Mouse (Mus musculus) liver, embryonic 12.5 days (tissue): ENCODE data around the gene Nexmif. TPM values are rescaled to one million over a fixed set of nuclear protein-coding genes. Genes with fewer than 3 reads are reported as not detected.
"Not testable (repeated sequence)": the region's sequence is repeated elsewhere in the genome, so short reads cannot be mapped to it uniquely, and the experiment has no call there.

ENCODE experiments used
- ATAC-seq: fragments of 200-750 bp; cut with Nextera tagmentation; 2 replicates; pipeline ENCODE4 v1.8.0; 2017; ENCODE audit warnings: moderate number of reproducible peaks, mild to moderate bottlenecking, moderate library complexity
- H3K27ac ChIP-seq: fragments of 300-500 bp; sonication (generic); 2 replicates; pipeline ENCODE4 v1.5.1; 2016; ENCODE audit warnings: mild to moderate bottlenecking
- H3K27me3 ChIP-seq: fragments of 300-500 bp; sonication (generic); replicated peaks from 2 replicates; pipeline ENCODE4 v1.6.1; 2016; ENCODE audit warnings: mild to moderate bottlenecking, moderate library complexity
- H3K36me3 ChIP-seq: fragments of 300-500 bp; sonication (generic); 2 replicates; pipeline ENCODE4 v1.6.1; 2016; ENCODE audit warnings: mild to moderate bottlenecking, moderate library complexity
- H3K4me1 ChIP-seq: fragments of 300-500 bp; sonication (generic); 2 replicates; pipeline ENCODE4 v1.6.1; 2016
- H3K4me2 ChIP-seq: fragments of 300-500 bp; sonication (generic); 2 replicates; pipeline ENCODE4 v1.6.1; 2016; ENCODE audit warnings: mild to moderate bottlenecking, moderate library complexity
- H3K4me3 ChIP-seq: fragments of 300-500 bp; sonication (generic); 2 replicates; pipeline ENCODE4 v1.5.1; 2016; ENCODE audit warnings: mild to moderate bottlenecking, moderate library complexity
- H3K9ac ChIP-seq: fragments of 300-500 bp; sonication (generic); 2 replicates; pipeline ENCODE4 v1.6.1; 2016; ENCODE audit warnings: mild to moderate bottlenecking, moderate library complexity
- H3K9me3 ChIP-seq: fragments of 300-500 bp; sonication (generic); replicated peaks from 2 replicates; pipeline ENCODE4 v1.6.1; 2016; ENCODE audit warnings: mild to moderate bottlenecking, moderate library complexity
- WGBS: fragments of 180-500 bp; shearing (Covaris S2); methylation state at CpG from one replicate; pipeline ENCODE4 v1.1.7; 2016; ENCODE audit not compliant: insufficient replicate concordance; 5-methylcytosine and 5-hydroxymethylcytosine counted together
- polyA plus RNA-seq: library from polyadenylated mRNA; unstranded; fragments of >200 nt; fragmentation: Nextera tagmentation; extraction: Ambion mirVana; gene quantifications from 2 replicates; pipeline ENCODE4 v1.2.1, GENCODE M21; 2016

The Nexmif gene
- polyA plus RNA-seq: 0.02 TPM in 1 of 2 replicates, not detected in the other

DNA sequence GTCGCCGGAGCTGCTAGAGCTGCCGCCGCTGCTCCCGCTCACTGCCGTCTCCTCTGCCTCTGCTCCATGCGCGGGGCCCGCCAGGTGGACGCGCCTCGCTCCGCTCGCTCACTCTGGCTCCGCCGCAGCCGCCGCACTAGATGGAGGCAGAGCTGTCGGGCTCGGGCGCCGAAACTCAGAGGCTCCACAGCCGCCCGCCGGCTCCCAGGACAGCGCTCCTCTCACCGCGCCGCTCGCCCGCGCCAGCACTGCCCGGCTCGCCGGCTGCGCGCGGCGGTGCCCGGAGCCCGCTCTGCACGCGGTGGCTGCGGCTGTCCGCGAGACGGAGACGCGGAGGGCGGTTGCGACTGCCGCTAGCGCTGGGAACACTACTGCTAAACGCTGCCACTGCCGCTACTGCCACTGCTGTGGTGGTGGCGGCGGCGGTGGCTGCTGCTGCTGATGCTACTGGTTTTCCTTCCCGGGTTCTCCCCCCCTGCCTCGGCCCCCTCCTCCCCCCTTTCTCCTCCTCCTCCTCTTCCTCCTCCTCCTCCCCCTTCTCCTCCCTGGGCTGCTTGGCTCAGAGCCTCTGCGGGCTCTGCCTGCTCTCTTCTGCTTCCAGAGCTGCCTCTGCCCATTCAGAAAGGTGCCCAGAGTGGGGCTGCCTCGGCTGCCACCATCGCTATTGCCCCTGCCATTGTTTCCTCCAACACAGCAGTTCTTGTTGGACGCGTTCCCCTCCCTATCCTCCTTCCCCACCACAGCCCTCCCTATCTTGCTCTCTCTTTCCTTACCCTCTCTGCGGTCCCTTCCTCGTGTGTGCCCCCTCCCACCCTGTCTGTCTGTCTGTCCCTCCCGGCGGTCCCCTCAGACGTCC, at the start of gene Nexmif:
TSS of gene Nexmif (minus strand) at position 450 of the 856 bp plus-strand sequence.
- Histone ChIP-seq H3K27ac (no peak within 1 kb of the TSS), H3K9ac (no peak within 1 kb of the TSS), H3K4me2 (peak within 1 kb of the TSS; percentile 68), H3K4me3 (peak within 1 kb of the TSS; percentile 51), H3K9me3 (no peaks in the 10 kb centered on the region; the same call in 1 of the 2 replicates), H3K36me3 (no peaks in the 10 kb centered on the region), H3K27me3 (peaks cover 74% of the 10 kb centered on the region), H3K4me1 (no peaks in the 10 kb centered on the region)
- WGBS: 16% methylated on average over 25 of the region's 70 CpGs
- ATAC-seq: peak; percentile 27; the same call in 1 of the 2 replicates

- Histone ChIP-seq H3K36me3 (no peaks in the 10 kb centered on the region), H3K27me3 (peaks cover 3% of the 10 kb centered on the region), H3K27ac (no peak overlapping the region), H3K4me3 (no peak overlapping the region), H3K4me2 (no peak overlapping the region), H3K9ac (no peak overlapping the region), H3K4me1 (no peaks in the 10 kb centered on the region), H3K9me3 (no peaks in the 10 kb centered on the region)
- no peak for ATAC-seq
- 40% methylated on average over 2 of the region's 2 CpGs for WGBS
Observed at GRCm38 (mm10) chrX:104208701-104209100, 7.7 kb upstream of the Nexmif start.

DNA sequence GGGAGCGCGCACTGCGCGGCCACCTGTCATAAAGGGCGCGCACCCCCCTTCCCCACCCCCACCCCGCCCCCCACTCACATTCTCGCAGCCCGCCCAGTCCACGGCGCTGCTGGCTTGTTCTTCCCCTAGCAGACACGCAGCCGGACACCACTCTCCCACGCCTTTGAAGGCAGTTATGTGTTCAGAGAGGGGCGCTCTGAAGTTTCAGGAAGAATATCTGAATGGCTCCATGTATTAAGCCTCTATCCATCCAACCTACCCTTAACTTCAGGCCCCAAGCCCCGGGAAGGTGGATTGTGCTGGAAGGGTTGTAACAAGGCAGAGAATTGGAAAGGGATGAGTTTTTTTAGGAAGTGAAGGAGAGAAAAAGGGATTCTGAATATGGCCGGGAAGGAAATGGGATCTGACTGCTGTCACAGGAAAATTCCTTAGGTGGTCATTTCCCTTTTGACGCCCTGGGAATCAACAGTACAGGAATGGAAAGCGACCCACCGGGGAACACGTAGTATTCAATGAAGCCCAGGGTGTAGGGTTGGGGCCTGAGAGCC, 681 bp upstream of the Nexmif start:
- ATAC-seq: no peak
- Histone ChIP-seq H3K9ac (no peak overlapping the region), H3K9me3 (no peaks in the 10 kb centered on the region; the same call in 1 of the 2 replicates), H3K4me3 (peak overlapping the region; percentile 51), H3K36me3 (no peaks in the 10 kb centered on the region), H3K4me1 (no peaks in the 10 kb centered on the region), H3K4me2 (peak overlapping the region; percentile 68), H3K27me3 (peaks cover 67% of the 10 kb centered on the region), H3K27ac (no peak overlapping the region)
- WGBS: 19% methylated on average over 19 of the region's 21 CpGs

GRCm38 (mm10) chrX:104200388-104200735, 623 bp downstream of the Nexmif start:
- peak; percentile 32; the same call in 1 of the 2 replicates for ATAC-seq
- H3K4me3 ChIP-seq: peak overlapping the region; percentile 51
- H3K36me3 ChIP-seq: no peaks in the 10 kb centered on the region
- no peak overlapping the region for H3K27ac ChIP-seq
- H3K9ac ChIP-seq: no peak overlapping the region
- H3K27me3 ChIP-seq: peaks cover 78% of the 10 kb centered on the region
- peak overlapping the region; percentile 68 for H3K4me2 ChIP-seq
- WGBS: 20% methylated on average over 14 of the region's 37 CpGs
- H3K9me3 ChIP-seq: no peaks in the 10 kb centered on the region; the same call in 1 of the 2 replicates
- no peaks in the 10 kb centered on the region for H3K4me1 ChIP-seq

GRCm38 (mm10) chrX:104199611-104200387, 1.2 kb downstream of the Nexmif start:
- peak overlapping the region; percentile 51 for H3K4me3 ChIP-seq
- H3K4me1 ChIP-seq: no peaks in the 10 kb centered on the region
- H3K36me3 ChIP-seq: no peaks in the 10 kb centered on the region
- no peak overlapping the region for H3K27ac ChIP-seq
- 20% methylated on average over 15 of the region's 100 CpGs for WGBS
- H3K4me2 ChIP-seq: peak overlapping the region; percentile 68
- H3K27me3 ChIP-seq: peaks cover 78% of the 10 kb centered on the region
- ATAC-seq: no peak
- H3K9me3 ChIP-seq: no peaks in the 10 kb centered on the region; the same call in 1 of the 2 replicates
- no peak overlapping the region for H3K9ac ChIP-seq

DNA sequence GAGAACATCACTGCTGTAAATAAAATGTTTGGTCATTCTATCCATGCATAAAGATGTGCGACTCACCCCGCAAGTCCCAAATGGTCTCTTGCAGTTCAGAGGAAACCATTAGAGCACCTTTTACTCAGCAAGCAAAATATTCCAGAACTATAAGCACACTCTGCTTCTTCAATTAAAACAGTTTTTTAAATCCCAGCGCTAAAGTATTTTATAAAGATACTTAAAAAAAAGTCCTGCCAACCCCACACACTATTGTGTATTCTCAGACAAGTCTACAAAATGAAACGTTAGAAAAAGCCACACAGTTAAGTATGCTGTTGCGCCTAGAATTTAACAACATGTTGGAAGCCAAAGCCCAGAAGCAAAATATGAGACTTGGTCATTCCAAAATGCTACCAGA, 1.9 kb downstream of the Nexmif start:
- Histone ChIP-seq H3K4me1 (no peaks in the 10 kb centered on the region), H3K9me3 (no peaks in the 10 kb centered on the region; the same call in 1 of the 2 replicates), H3K36me3 (no peaks in the 10 kb centered on the region), H3K27me3 (peaks cover 78% of the 10 kb centered on the region), H3K27ac (no peak overlapping the region), H3K9ac (no peak overlapping the region), H3K4me3 (no peak overlapping the region), H3K4me2 (no peak overlapping the region)
- WGBS: 48% methylated on average over 5 of the region's 5 CpGs
- ATAC-seq: no peak

DNA sequence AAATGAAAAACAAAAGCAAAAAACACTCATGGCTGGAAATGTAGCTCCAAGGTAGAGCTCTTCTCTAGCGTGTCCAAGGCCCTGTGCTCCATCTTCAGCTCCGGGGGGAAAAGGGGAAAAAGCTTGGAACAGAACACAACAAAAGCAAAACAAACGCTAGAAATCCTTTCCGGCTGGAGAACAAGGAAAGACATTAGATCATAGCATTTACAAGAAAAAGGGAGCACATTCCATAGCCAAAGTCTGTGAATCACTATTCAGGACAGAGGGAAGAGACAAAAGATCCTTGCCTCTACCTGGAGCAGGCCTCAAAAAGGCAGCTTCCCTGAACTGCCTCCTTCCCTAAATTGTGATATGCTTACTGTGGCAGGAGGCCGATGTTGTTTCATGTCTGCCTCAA, 4.4 kb downstream of the Nexmif start:
- ATAC-seq: no peak
- Histone ChIP-seq H3K9ac (no peak overlapping the region), H3K4me3 (no peak overlapping the region), H3K36me3 (no peaks in the 10 kb centered on the region), H3K4me1 (no peaks in the 10 kb centered on the region), H3K4me2 (no peak overlapping the region), H3K27ac (no peak overlapping the region), H3K27me3 (peaks cover 54% of the 10 kb centered on the region), H3K9me3 (no peaks in the 10 kb centered on the region; the same call in 1 of the 2 replicates)
- WGBS: 57% methylated on average over 5 of the region's 5 CpGs

DNA sequence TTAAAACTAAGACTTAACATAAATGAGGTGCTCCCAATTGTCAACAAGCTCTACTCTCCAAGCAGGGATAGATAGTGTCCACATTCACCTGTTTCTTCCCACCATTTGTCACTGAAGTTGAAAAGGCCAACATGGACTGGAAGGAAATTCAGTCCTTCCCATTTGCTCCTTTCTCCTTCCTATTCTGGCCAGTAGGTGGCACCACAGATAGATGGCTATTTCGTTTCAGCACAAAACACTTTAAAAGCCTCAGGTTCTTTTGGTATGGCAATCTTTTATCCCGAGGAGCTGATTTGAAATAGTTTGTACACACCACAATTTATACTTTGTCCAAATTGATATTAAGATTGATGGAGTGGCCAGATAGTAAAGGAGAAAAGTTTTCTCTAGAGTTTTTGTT, 21.7 kb downstream of the Nexmif start:
- Histone ChIP-seq H3K9me3 (no peaks in the 10 kb centered on the region), H3K4me2 (no peak overlapping the region), H3K27me3 (no peaks in the 10 kb centered on the region), H3K4me3 (no peak overlapping the region), H3K9ac (no peak overlapping the region), H3K36me3 (no peaks in the 10 kb centered on the region), H3K4me1 (no peaks in the 10 kb centered on the region), H3K27ac (no peak overlapping the region)
- no peak for ATAC-seq
- WGBS: 19% methylated on average over 2 of the region's 2 CpGs

- Histone ChIP-seq H3K36me3 (no peaks in the 10 kb centered on the region), H3K4me1 (no peaks in the 10 kb centered on the region), H3K4me3 (no peak overlapping the region), H3K9ac (no peak overlapping the region), H3K9me3 (no peaks in the 10 kb centered on the region), H3K27me3 (0 out of 2 replicates have a peak, but pooled peaks cover 4% of the 10 kb centered on the region), H3K27ac (no peak overlapping the region), H3K4me2 (no peak overlapping the region)
- 35% methylated on average over 1 of the region's 1 CpGs for WGBS
- no peak for ATAC-seq
Observed at GRCm38 (mm10) chrX:104150072-104150471, 50.9 kb downstream of the Nexmif start.

DNA sequence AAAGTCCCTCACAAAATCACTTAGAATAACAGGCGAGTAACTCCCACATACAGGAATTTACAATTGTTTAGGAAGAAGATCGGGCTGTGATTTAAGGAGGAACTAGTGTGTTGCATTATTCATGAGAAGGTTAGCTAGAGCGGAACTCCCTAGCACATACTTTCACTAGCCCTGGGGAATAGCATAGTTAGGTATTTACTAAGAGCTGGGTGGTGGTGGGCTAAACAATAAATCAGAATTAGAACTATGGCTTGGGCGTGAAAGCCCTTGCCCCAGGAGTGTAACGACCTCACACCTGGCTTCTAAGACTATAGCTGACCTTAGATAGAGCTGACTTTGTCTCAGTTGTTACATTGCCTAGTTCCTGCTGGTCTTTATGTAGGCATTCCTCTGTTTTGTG, 85.7 kb downstream of the Nexmif start:
- not testable (repeated sequence) for H3K36me3 ChIP-seq, H3K9ac ChIP-seq, H3K27me3 ChIP-seq, H3K4me1 ChIP-seq, H3K27ac ChIP-seq, H3K4me2 ChIP-seq, ATAC-seq, H3K4me3 ChIP-seq, H3K9me3 ChIP-seq
- WGBS: 52% methylated on average over 5 of the region's 5 CpGs

DNA sequence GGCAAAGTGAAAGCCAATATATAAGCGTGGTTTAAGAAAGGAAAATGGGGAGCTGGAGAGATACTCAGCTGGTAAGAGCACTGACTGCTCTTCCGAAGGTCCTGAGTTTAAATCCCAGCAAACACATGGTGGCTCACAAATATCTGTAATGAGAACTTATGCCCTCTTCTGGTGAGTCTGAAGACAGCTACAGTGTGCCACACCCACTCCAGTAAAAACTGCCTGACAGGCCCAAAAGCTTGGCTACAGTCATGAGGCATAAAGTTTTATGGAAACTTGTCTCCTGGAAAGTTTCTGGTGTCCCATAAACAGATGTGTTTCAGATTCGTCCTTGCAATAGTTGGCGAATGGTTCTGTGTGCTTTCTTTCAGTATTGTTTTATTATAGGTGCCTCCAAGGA, 86.4 kb downstream of the Nexmif start:
- Histone ChIP-seq H3K4me2 (no peak overlapping the region), H3K9me3 (no peaks in the 10 kb centered on the region), H3K4me3 (no peak overlapping the region), H3K36me3 (no peaks in the 10 kb centered on the region), H3K9ac (no peak overlapping the region), H3K4me1 (no peaks in the 10 kb centered on the region), H3K27ac (no peak overlapping the region), H3K27me3 (no peaks in the 10 kb centered on the region)
- 44% methylated on average over 4 of the region's 4 CpGs for WGBS
- no peak for ATAC-seq

DNA sequence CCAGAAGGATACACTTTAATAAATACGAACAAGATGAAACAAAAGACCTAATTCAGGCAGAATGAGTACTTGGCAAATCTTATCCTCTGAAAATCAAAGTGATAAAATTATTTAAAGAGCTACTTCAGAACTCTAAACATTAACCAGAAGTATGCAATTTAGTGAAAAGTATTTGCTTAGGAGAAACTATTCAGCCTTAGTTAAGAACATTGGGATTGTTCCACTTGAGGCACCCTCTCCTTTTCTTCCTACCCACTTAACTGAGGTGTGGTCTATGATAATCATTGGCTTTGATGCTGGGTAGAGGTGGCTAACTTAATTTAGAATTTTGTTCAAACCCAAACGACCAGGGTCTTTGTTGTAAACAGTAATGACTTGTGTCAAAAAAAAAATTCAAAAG, 146.1 kb downstream of the Nexmif start:
- H3K27ac ChIP-seq: no peak overlapping the region
- H3K27me3 ChIP-seq: no peaks in the 10 kb centered on the region
- H3K4me2 ChIP-seq: no peak overlapping the region
- no peak for ATAC-seq
- no peaks in the 10 kb centered on the region for H3K36me3 ChIP-seq
- H3K9me3 ChIP-seq: no peaks in the 10 kb centered on the region
- 35% methylated on average over 2 of the region's 2 CpGs for WGBS
- no peak overlapping the region for H3K4me3 ChIP-seq
- no peak overlapping the region for H3K9ac ChIP-seq
- H3K4me1 ChIP-seq: no peaks in the 10 kb centered on the region
